Mouse (Mus musculus): ENCODE data around the gene Gm3376. TPM values are rescaled to one million over a fixed set of nuclear protein-coding genes. Genes with fewer than 3 reads are reported as not detected.
"Not testable (repeated sequence)": the region's sequence is repeated elsewhere in the genome, so short reads cannot be mapped to it uniquely, and the experiment has no call there.

The Gm3376 gene
- not detected for total RNA-seq (2021)
- long read RNA-seq, experiment 1: 0 reads
- long read RNA-seq, experiment 2: 0 reads

DNA sequence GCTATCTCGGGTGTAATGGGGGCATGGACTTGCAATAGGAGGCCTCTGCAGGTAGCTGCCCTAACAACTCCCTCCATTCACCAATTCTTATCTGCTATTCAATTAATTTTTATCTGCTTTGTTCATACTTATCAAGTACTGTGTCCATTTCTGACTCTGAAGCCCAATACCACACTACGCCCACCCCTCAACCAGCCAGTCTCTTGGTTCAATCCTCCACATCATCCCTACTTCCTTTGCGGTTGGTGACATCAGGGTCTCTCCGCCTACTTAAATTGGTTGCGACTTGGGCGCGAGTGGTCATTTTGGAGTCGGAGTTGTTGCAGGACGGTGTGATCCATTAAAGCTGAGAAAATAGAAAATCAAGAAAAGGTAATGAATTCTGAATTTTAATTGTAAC lies at the start of gene Gm3376:
TSS of gene Gm3376 (plus strand) at position 301 of the 400 bp plus-strand sequence.
- not testable (repeated sequence) for DNase-seq (ENCODE audit: low spot score)
